Mouse (Mus musculus): ENCODE results near the gene Polr1c. TPM values are rescaled to one million over a fixed set of nuclear protein-coding genes. Genes with fewer than 3 reads are reported as not detected.

Gene Polr1c
- total and polyA plus RNA-seq, 2 experiments from 2014 or later = 51.1 to 57.6 TPM

GRCm38 (mm10) chr17:46242274-46242673, 5.6 kb downstream of the Polr1c start:
- no peak overlapping the region for H3K4me2 ChIP-seq (ENCODE audit: low read depth)
- H3K9me3 ChIP-seq (ENCODE audit: low read length) = no peaks in the 10 kb centered on the region
- no peak overlapping the region for H3K4me3 ChIP-seq (ENCODE audit: low read depth, low read length)
- H3K27ac ChIP-seq (ENCODE audit: low read depth, low read length) = no peak overlapping the region
- H3K4me1 ChIP-seq (ENCODE audit: insufficient read depth) = peaks cover 7% of the 10 kb centered on the region
- ATAC-seq (no peak), DNase-seq (no peak)
- TF ChIP-seq CTCF (IDR thresholded peaks at IDR 0.05; ENCODE audit: low read depth) = no peak
- WGBS = 87% methylated on average over 13 of the region's 13 CpGs
- peaks cover 88% of the 10 kb centered on the region for H3K36me3 ChIP-seq (ENCODE audit: insufficient read depth)
- no peak overlapping the region for H3K9ac ChIP-seq
- no peaks in the 10 kb centered on the region for H3K27me3 ChIP-seq (ENCODE audit: insufficient read depth, low read length)

GRCm38 (mm10) chr17:46241471-46241870, 6.4 kb downstream of the Polr1c start:
- H3K9ac ChIP-seq = no peak overlapping the region
- no peaks in the 10 kb centered on the region for H3K27me3 ChIP-seq (ENCODE audit: insufficient read depth, low read length)
- H3K27ac ChIP-seq (ENCODE audit: low read depth, low read length) = no peak overlapping the region
- 81% methylated on average over 11 of the region's 11 CpGs for WGBS
- H3K4me1 ChIP-seq (ENCODE audit: insufficient read depth) = no peaks in the 10 kb centered on the region
- no peak for TF ChIP-seq CTCF (IDR thresholded peaks at IDR 0.05; ENCODE audit: low read depth)
- no peak for ATAC-seq
- DNase-seq = no peak
- peaks cover 94% of the 10 kb centered on the region for H3K36me3 ChIP-seq (ENCODE audit: insufficient read depth)
- no peaks in the 10 kb centered on the region for H3K9me3 ChIP-seq (ENCODE audit: low read length)
- H3K4me3 ChIP-seq (ENCODE audit: low read depth, low read length) = no peak overlapping the region
- H3K4me2 ChIP-seq (ENCODE audit: low read depth) = no peak overlapping the region

- Histone ChIP-seq H3K4me3 (ENCODE audit: low read depth, low read length) (no peak overlapping the region), H3K9ac (no peak overlapping the region), H3K9me3 (ENCODE audit: low read length) (no peaks in the 10 kb centered on the region), H3K27ac (ENCODE audit: low read depth, low read length) (no peak overlapping the region), H3K36me3 (ENCODE audit: insufficient read depth) (peaks cover 90% of the 10 kb centered on the region), H3K27me3 (ENCODE audit: insufficient read depth, low read length) (no peaks in the 10 kb centered on the region), H3K4me2 (ENCODE audit: low read depth) (no peak overlapping the region), H3K4me1 (ENCODE audit: insufficient read depth) (no peaks in the 10 kb centered on the region)
- WGBS = 92% methylated on average over 15 of the region's 15 CpGs
- no peak for TF ChIP-seq CTCF (IDR thresholded peaks at IDR 0.05; ENCODE audit: low read depth)
- DNase-seq (no peak), ATAC-seq (no peak)
These were observed 8.2 kb downstream of the Polr1c start for GRCm38 (mm10) chr17:46239516-46240114.

GRCm38 (mm10) chr17:46237480-46237879, 10.4 kb downstream of the Polr1c start:
- ATAC-seq (no peak), DNase-seq (no peak)
- Histone ChIP-seq H3K9me3 (ENCODE audit: low read length) (no peaks in the 10 kb centered on the region), H3K27me3 (ENCODE audit: insufficient read depth, low read length) (no peaks in the 10 kb centered on the region), H3K9ac (no peak overlapping the region), H3K36me3 (ENCODE audit: insufficient read depth) (peaks cover 88% of the 10 kb centered on the region), H3K4me1 (ENCODE audit: insufficient read depth) (no peaks in the 10 kb centered on the region), H3K4me3 (ENCODE audit: low read depth, low read length) (no peak overlapping the region), H3K4me2 (ENCODE audit: low read depth) (no peak overlapping the region), H3K27ac (ENCODE audit: low read depth, low read length) (no peak overlapping the region)
- WGBS = 82% methylated on average over 5 of the region's 5 CpGs
- no peak for TF ChIP-seq CTCF (IDR thresholded peaks at IDR 0.05; ENCODE audit: low read depth)

- 89% methylated on average over 6 of the region's 6 CpGs for WGBS
- no peaks in the 10 kb centered on the region for H3K27me3 ChIP-seq (ENCODE audit: insufficient read depth, low read length)
- no peaks in the 10 kb centered on the region for H3K4me1 ChIP-seq (ENCODE audit: insufficient read depth)
- no peak overlapping the region for H3K4me3 ChIP-seq (ENCODE audit: low read depth, low read length)
- DNase-seq (no peak), ATAC-seq (no peak)
- TF ChIP-seq CTCF (IDR thresholded peaks at IDR 0.05; ENCODE audit: low read depth) = no peak
- peaks cover 87% of the 10 kb centered on the region for H3K36me3 ChIP-seq (ENCODE audit: insufficient read depth)
- no peak overlapping the region for H3K9ac ChIP-seq
- no peaks in the 10 kb centered on the region for H3K9me3 ChIP-seq (ENCODE audit: low read length)
- no peak overlapping the region for H3K4me2 ChIP-seq (ENCODE audit: low read depth)
- no peak overlapping the region for H3K27ac ChIP-seq (ENCODE audit: low read depth, low read length)
These were observed 10.8 kb downstream of the Polr1c start for GRCm38 (mm10) chr17:46237079-46237478.

GRCm38 (mm10) chr17:46236067-46236466, 11.8 kb downstream of the Polr1c start:
- H3K9me3 ChIP-seq (ENCODE audit: low read length) = no peaks in the 10 kb centered on the region
- H3K4me1 ChIP-seq (ENCODE audit: insufficient read depth) = no peaks in the 10 kb centered on the region
- no peak overlapping the region for H3K4me2 ChIP-seq (ENCODE audit: low read depth)
- H3K4me3 ChIP-seq (ENCODE audit: low read depth, low read length) = no peak overlapping the region
- no peak overlapping the region for H3K27ac ChIP-seq (ENCODE audit: low read depth, low read length)
- peaks cover 81% of the 10 kb centered on the region for H3K36me3 ChIP-seq (ENCODE audit: insufficient read depth)
- no peak for TF ChIP-seq CTCF (IDR thresholded peaks at IDR 0.05; ENCODE audit: low read depth)
- DNase-seq (no peak), ATAC-seq (no peak)
- H3K9ac ChIP-seq = no peak overlapping the region
- H3K27me3 ChIP-seq (ENCODE audit: insufficient read depth, low read length) = no peaks in the 10 kb centered on the region
- WGBS = 100% methylated on average over 1 of the region's 1 CpGs

- 87% methylated on average over 7 of the region's 7 CpGs for WGBS
- DNase-seq = no peak
- ATAC-seq = no peak
These were observed 20.3 kb downstream of the Polr1c start for GRCm38 (mm10) chr17:46227576-46227975.

More at GRCm38 (mm10) chr17:46227576-46227975, 20.3 kb downstream of the Polr1c start:
- no peak overlapping the region for H3K27ac ChIP-seq (ENCODE audit: low read depth, low read length)
- H3K9ac ChIP-seq = no peak overlapping the region
- H3K9me3 ChIP-seq (ENCODE audit: low read length) = no peaks in the 10 kb centered on the region
- no peaks in the 10 kb centered on the region for H3K27me3 ChIP-seq (ENCODE audit: insufficient read depth, low read length)
- no peaks in the 10 kb centered on the region for H3K4me1 ChIP-seq (ENCODE audit: insufficient read depth)
- H3K4me2 ChIP-seq (ENCODE audit: low read depth) = no peak overlapping the region
- H3K4me3 ChIP-seq (ENCODE audit: low read depth, low read length) = no peak overlapping the region
- peaks cover 84% of the 10 kb centered on the region for H3K36me3 ChIP-seq (ENCODE audit: insufficient read depth)
- no peak for TF ChIP-seq CTCF (IDR thresholded peaks at IDR 0.05; ENCODE audit: low read depth)
